ENCODE assay signal across 9 mouse cellular contexts in genomic region chr10:59295241-59295811, GRCm38 (mm10). TPM values are rescaled to one million over a fixed set of nuclear protein-coding genes. Genes with fewer than 3 reads are reported as not detected.
A peak's percentile ranks its signal among the peaks of the same experiment; 100 is the strongest.
DNase-seq lines count a peak whose midpoint lies in the region; ATAC-seq and TF ChIP-seq lines count a peak whose summit lies in the region.
"Had no signal": no experiment of that assay in that cellular context is flagged by ENCODE, and none has a peak within 500 bp of the region (broad histone marks: within the 10 kb centered on the region; RNA-seq: fewer than 3 reads in every experiment).

No protein-coding gene starts in this region.

- peak; percentile 72 for DNase-seq in CD4-positive helper T cell, adult 2 months (ENCODE audit: low read depth, low spot score)
- DNase-seq in Patski (ENCODE audit: low read depth, low spot score) = no peak
- DNase-seq in cerebellum, postnatal 36 days = peak; percentile 55 to 63
- peak; percentile 41 to 49 for DNase-seq in gastrocnemius, postnatal 36 days
- DNase-seq in layer of hippocampus, adult 2 months (ENCODE audit: low spot score in 2 of 2) = peak; percentile 48 to 60
- peak; percentile 76 for DNase-seq in lung, postnatal 14 days
- peak; percentile 67 for DNase-seq in retina, postnatal 1 day
- peak; percentile 91 for DNase-seq in thymus, postnatal 4 days

- POLR2A ChIA-PET in Patski (lab: Charles Lee) = no interaction called here

- CTCF ChIA-PET in Patski (lab: Charles Lee) = interaction anchor here (1.0 to 3.7 kb wide), 4 partner anchors 15 to 129 kb away, joined by 3 to 21 read pairs (median 6); no protein-coding TSS in a partner anchor

- H3K27ac ChIP-seq in layer of hippocampus, adult 2 months = no peak overlapping the region
- H3K27ac ChIP-seq: heart, embryonic 13.5 days had no signal

- TF ChIP-seq CTCF in Patski (IDR thresholded peaks at IDR 0.05) = no peak
- TF ChIP-seq CTCF in layer of hippocampus, adult 2 months (conservative IDR thresholded peaks at IDR 0.05) = peak; percentile 76

- H3K27me3 ChIP-seq in Patski = no peaks in the 10 kb centered on the region

- in situ Hi-C loops in Patski (cut with MboI; ENCODE audit: low pct_unique_long_range_greater_than_20kb) = no loop called here

- intact Hi-C loops in gastrocnemius, postnatal 36 days (cut with DNase I) = loop anchor here (5.0 kb wide), 1 partner anchor 62 kb away; no protein-coding TSS in a partner anchor

- peak; percentile 52 for ATAC-seq in Patski

- H3K4me3 ChIP-seq in layer of hippocampus, adult 2 months = no peak overlapping the region
- H3K4me3 ChIP-seq: heart, embryonic 13.5 days had no signal

RNA-seq across cellular contexts. Expression of gene P4ha1, which starts 27.8 kb away (rescaled TPM):
- 174 TPM for polyA plus RNA-seq in Patski (2021)
- total RNA-seq in gastrocnemius, postnatal 36 days (2021) = 10 to 100 TPM; 21.9 to 31.7 TPM
- 10 to 100 TPM; 41.9 to 48.9 TPM for total RNA-seq in layer of hippocampus, adult 2 months (2021)
